Mouse (Mus musculus): ENCODE results near the gene Arl10.
A peak's percentile ranks its signal among the peaks of the same experiment; 100 is the strongest.

The Arl10 gene

DNA sequence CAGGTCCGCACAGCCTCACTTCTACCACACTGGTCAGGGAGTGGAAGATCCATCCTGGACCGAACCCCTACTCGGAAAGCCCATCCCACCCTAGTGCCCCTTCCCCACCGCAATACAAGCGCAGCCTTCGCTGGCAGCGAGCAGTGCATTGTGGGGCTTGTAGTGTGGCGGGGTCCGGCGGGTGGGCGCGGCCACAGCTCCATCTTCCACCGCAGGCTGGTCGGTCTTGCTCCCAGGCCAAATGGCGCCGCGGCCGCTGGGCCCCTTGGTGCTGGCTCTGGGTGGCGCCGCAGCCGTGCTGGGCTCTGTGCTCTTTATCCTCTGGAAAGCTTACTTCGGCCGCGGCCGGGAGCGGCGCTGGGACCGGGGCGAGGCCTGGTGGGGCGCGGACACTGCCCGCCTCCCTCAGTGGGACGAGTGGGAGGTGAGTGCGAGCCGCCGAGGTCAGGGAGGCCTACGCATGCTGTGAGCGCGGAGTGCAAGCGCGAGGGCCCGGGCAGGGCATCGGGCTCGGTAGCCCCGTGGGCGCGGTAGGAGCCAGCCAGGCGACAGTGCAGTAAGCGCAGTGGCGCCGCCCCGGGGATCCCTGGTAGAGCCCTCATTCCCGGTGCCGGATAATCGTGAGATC is at the start of gene Arl10:
TSS of gene Arl10 (plus strand) at position 162 of the 628 bp plus-strand sequence.
- peak; percentile 59 for DNase-seq (ENCODE audit: low read depth, low spot score)

DNA sequence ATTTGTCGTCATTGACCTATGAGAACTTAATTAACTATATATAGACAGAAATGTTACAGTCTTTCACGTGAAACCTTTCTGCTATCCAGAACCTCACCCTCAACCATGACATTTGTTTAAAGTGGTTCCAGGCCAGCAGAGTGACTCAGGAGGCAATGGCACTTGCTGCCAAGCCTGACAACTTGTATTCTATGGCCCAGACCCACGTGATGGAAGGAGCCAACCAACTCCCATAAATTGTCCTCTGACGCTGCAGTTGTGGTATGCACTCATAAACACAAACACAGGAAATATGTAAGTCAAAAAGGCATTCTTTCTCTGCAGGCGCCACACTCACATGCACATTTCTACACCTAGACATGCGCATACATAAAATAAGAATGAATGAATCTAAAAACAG is 47.7 kb upstream of the Arl10 start:
- DNase-seq (ENCODE audit: low read depth, low spot score) = peak; percentile 68

DNA sequence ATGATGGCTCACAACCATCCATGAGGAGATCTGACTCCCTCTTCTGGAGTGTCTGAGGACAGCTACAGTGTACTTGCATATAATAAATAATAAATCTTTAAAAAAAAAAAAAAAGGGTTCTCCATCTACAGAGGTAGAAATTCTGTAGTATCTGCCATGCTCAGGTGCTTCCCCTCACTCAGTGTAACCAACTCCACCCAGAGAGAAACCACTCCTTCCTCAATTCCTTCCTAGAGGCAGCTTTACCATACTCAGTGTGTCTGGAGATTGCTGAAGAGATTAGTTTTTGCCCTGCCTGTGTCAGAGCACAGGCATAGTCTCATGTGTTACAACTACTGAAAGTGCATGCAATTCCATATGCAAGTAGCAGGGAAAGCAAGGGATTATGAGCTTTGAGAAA is 42.7 kb upstream of the Arl10 start:
- DNase-seq (ENCODE audit: low read depth, low spot score) = no peak

GRCm38 (mm10) chr13:54548036-54548435 is 26.8 kb upstream of the Arl10 start:
- no peak for DNase-seq (ENCODE audit: low read depth, low spot score)

GRCm38 (mm10) chr13:54556176-54556575 is 18.6 kb upstream of the Arl10 start:
- no peak for DNase-seq (ENCODE audit: low read depth, low spot score)

- no peak for DNase-seq (ENCODE audit: low read depth, low spot score)
These were observed 18.0 kb upstream of the Arl10 start for GRCm38 (mm10) chr13:54556796-54557195.

DNA sequence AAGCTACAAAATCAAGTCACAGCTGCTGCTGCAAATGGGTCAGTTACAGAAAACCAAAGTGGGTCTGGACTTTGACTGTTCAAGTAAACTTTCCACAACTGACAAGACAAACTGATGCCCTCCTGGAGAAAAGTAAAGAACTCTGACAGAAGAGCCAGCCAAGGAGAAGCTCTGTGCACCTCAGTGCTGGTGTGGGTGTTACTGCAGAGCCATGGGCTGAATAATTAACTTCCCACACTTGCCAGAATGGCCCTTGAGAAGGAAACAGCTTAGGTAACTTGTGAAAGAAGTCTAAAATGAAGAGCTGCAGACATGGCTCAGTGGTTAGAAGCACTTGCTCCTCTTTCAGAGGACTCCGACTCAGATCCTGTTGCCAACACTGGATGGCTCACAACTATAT is 17.2 kb upstream of the Arl10 start:
- no peak for DNase-seq (ENCODE audit: low read depth, low spot score)

- no peak for DNase-seq (ENCODE audit: low read depth, low spot score)
These were observed 15.2 kb upstream of the Arl10 start for GRCm38 (mm10) chr13:54559656-54560055.

DNA sequence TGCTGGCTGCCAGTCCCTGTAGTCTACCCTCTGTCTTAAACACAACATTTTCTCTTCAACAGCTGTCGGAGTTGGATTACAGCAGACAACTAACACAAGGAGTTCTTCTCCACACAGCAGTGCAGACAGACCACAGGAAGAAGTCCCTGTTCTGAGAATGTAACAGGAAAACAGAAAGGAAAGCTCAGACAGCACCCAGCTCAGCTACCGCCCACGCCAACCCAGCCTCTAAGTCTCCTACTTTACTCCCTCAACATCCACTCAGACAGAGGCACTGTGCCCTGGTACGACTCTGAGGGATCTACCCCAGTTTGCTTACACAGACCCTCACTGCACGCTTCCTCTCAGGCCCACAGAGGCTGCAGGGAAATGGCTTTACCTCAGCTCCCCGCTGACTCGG is 14.2 kb upstream of the Arl10 start:
- no peak for DNase-seq (ENCODE audit: low read depth, low spot score)

GRCm38 (mm10) chr13:54562562-54562961 is 12.3 kb upstream of the Arl10 start:
- no peak for DNase-seq (ENCODE audit: low read depth, low spot score)

DNA sequence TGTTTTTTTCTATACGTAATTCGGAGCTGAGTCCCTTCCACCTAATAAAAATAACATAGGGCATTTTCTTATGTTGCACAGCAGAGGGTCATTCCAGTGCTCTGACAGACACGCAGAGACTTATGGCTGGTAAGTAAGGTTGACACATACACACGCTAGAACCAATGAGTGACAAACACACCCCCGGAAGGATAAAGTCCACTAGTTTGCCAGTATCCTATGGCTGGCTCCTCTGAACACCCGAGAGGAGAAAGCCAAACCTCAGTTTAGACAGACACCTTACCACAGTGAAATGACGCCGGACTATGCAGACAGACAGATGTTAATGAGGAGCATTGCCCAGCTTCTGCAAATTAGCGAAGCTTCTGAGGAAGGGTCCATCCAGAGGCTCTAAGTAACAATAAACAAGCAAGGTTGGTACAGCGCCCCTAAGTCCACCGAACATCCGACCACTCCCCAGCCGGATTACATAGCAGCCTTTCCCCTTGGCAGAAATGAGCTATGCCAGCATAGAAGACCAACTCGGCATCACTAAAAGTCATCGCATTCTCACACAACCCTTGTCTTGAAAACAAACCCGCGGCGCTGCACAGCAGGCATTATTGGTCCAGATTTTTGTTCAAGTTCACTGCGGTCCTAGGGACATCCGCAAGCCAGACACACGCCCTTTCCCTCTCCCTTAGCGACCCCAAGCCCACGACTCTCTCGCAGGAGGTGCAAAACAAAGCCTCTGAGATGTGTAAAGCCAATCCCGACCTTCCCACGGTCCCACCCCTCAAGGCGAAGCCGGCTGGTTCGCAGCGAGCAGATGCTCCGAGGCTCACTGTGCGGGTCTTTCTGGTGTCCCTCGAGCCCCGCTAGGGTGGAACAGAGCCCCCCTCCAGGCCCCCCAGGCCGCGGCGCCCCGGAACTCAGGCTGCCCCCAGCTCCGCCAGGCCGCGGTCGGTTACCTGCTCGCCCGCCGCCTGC is 10.3 kb upstream of the Arl10 start:
- peak; percentile 14 for DNase-seq (ENCODE audit: low read depth, low spot score)

GRCm38 (mm10) chr13:54565201-54565581 is 9.6 kb upstream of the Arl10 start, which contains the start of gene 4833439L19Rik:
Gene 4833439L19Rik, minus strand, starts transcription at chr13:54565435.
- DNase-seq (ENCODE audit: low read depth, low spot score) = peak; percentile 90

DNA sequence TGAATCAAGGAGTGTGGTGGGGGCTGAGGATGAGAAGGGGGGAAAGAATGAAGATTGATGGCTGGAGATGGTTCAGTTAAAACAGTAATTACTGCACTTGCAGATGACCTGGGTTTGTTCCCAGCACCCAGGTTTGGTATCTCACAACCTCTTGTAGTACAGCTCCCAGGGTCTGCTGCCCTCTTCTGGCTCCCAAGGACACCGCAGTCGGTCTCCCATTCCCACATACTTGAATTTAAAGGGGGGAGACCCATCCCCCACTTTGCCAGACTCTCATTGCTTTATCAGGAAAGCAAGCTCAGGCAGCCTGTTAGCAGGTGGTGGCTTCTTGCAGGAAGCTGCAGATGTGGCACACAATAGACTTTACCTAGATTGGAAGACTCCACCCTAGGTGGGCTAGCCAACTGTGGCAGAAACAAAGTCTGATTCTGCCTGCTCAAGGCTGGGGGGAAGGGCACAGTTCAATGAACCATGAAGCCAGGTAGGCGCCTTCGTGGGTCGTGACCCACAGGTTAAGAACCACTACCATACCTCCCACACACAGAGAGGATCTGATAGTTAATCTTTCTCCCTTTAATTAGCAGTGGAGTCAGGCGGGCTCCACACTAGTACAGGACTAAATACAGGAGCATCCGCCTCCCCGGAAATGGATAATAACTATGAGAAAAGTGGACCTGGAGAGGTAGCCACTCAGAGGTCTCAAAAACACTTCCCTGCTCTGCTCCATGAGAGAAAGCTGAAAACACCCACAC is 9.0 kb upstream of the Arl10 start:
- peak; percentile 61 for DNase-seq (ENCODE audit: low read depth, low spot score)

DNA sequence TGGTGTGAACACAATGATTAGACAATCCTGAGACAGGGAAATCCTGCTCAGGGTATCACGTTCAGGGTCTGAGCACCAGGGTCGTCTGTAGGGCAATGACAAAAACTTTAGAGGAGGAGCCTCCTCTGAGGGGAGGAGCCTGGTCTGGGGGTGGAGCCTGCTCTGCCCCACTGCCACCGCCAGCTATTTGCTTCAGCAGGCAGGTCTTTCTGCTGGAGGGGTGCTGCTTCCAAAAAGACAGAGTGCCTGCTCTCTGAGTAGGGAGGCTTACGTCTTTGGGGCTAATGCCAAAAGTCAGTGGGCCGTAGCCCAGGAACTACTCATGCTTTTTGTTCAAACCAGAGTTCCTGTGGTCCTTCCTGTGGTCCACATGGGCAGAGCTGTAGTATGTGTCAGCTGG is 6.4 kb upstream of the Arl10 start:
- no peak for DNase-seq (ENCODE audit: low read depth, low spot score)

DNA sequence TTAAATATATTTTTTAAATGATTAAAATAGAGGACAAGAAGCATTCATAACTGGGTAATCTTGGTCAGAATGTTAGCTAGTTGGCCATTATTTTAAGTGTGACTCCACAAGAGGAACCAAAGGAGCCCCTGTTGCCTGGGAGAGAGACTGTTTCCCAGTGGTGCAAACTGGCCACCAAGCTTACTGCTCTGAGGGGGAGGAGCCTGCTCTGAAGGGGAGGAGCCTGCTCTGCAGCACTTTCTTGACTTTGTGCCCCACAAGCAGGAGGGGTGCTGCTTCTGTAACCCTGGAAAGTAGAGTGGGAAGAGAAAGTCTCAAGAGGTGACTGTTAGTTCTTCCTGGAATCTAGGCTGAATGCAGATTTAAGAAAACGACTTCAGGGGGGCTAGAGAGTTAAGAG is 5.5 kb upstream of the Arl10 start:
- DNase-seq (ENCODE audit: low read depth, low spot score) = peak; percentile 8

DNA sequence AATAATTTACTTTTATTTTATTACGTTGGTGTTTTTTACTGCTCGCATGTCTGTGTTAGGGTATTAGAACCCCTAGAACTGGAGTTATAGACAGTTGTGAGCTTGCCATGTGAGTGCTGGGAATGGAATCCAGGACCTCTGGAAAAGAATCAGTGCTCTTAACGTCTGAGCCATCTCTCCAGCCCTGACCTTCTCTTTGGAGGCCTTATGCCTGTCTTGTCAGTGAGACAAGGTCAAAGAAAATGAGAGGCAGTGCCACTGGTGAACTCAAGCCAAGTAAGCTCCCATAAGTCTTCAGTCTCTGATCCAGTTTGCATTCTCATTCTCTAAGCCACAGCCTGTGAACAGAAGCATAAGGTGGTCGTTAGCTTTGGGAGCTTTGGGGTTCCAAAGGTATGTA is 4.1 kb upstream of the Arl10 start:
- DNase-seq (ENCODE audit: low read depth, low spot score) = no peak

GRCm38 (mm10) chr13:54571637-54572036 is 3.2 kb upstream of the Arl10 start:
- no peak for DNase-seq (ENCODE audit: low read depth, low spot score)

DNA sequence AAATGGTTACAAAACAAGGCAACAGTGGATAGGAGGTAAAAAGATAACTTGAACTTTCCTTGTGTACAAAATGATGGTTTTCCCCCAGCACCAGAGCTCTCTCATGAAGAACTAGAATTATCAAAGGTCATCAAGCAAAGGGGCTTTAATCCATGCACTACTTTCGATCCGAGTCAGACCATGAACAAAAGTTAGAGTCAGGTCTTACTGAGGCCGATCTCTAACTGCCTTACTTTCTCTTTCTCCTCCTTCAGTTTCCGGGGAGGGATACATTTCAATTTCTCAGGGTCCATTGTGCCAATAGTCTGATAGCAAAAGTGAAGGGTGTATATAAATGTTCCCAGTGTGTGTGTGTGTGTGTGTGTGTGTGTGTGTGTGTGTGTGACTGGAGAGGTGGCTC is 2.2 kb upstream of the Arl10 start:
- DNase-seq (ENCODE audit: low read depth, low spot score) = no peak

DNA sequence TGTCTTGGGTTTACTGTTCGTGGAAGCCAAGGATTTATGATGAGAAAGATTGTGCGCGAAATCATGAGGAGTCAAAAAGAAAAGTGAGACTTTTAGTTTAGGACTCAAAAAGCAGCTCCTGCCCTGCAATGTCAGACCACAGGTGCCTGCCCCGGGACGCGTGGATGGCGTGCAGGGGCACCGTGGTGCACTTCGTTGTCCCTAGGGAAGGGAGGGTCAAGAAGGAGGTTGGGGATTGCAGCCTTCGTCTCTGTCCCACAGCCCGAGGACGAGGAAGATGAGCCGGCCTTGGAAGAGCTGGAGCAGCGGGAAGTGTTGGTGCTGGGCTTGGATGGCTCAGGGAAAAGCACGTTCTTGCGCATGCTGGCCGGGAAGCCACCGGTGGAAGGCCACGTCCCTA is 674 bp downstream of the Arl10 start:
- DNase-seq (ENCODE audit: low read depth, low spot score) = no peak

DNA sequence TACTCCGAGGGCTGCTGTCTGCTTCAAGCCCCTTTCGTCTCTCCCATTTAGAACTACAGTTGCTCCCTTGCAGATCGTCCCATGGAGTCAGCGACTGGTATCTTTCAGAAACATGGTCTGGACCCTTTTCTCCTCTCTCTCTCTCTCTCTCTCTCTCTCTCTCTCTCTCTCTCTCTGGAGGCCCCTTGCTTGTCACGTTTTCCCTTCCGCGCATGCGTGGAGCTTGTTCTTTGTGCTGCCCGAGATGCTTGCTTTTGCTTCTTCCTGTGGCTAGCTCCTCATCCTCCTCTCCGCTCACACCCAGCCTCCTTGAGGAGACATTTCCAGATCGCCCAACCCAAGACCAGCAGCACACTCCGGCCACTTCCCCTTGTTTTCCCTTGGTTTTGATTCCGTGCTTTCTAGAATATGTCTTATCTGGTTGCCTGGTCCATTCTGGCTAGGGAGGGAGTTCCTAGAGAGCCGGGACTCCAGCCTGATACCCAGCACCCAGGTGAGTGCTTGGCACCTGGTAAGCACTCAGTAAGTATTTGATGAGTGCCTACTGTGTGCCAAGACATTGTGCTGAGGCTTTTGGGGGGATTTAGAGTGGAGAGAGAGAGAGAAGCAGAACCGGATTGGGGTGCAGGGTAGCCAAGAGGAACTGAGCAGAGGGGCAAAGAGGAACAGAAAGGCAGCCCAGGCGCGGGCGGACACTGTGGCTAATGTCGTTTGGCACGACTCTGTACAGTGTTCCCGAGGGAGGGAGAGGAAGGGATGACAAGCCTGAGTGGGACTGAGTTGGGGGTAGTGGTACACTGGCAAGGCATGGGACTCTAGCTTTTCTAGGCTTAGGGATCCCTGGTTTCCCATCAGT is 3.1 kb downstream of the Arl10 start:
- DNase-seq (ENCODE audit: low read depth, low spot score) = no peak

DNA sequence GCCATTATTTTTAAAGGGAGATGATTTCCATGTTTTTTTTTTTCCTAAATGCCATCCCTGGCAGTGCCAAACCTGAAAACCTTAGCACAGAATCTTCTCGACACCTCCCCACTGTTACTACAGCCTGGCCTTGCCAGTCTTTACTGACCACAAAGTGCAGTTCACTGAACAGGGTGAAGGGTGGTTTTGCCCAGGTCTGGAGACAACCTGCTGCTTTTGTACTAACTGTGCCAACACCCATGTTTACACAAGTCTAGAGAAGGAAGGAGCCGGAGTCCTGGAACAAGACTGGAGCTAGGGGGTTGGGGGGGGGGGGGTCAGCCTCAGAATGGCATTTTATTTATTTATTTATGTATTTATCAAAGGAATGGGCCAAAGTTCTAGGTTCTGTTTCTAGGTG is 6.6 kb downstream of the Arl10 start:
- DNase-seq (ENCODE audit: low read depth, low spot score) = no peak

Measured in 3T3-L1 (cell line).